Mouse (Mus musculus) lung, postnatal 0 days (tissue): ENCODE results near the gene Nkx1-1.

ENCODE experiments used
- CTCF ChIP-seq: IDR thresholded peaks from 2 replicates; pipeline ENCODE4 v1.5.1; 2016; ENCODE audit warnings: antibody characterized with exemption, mild to moderate bottlenecking
- EP300 ChIP-seq: IDR thresholded peaks from 2 replicates; pipeline ENCODE4 v1.6.1; 2016; ENCODE audit warnings: antibody characterized with exemption, mild to moderate bottlenecking, control low read depth

GRCm38 (mm10) chr5:33431173-33432005 lies 2.4 kb downstream of the Nkx1-1 start:
- TF ChIP-seq CTCF: no peak
- no peak for TF ChIP-seq EP300
